Comparison of ENCODE assay signal across 10 mouse cellular contexts in genomic region chr16:95449361-95449725, GRCm38 (mm10).
A peak's percentile ranks its signal among the peaks of the same experiment; 100 is the strongest.
DNase-seq lines count a peak whose midpoint lies in the region; ATAC-seq and TF ChIP-seq lines count a peak whose summit lies in the region.
"Had no signal": no experiment of that assay in that cellular context is flagged by ENCODE, and none has a peak within 500 bp of the region (broad histone marks: within the 10 kb centered on the region; RNA-seq: fewer than 3 reads in every experiment).

No protein-coding gene starts in this region.

- no peak for DNase-seq in gastrocnemius, adult 2 months
- DNase-seq in gastrocnemius, postnatal 36 days = no peak
- peak; percentile 34 for DNase-seq in CD4-positive, CD25-positive, alpha-beta regulatory T cell, adult 2 months (ENCODE audit: low read depth, low spot score)
- DNase-seq in cerebellum, postnatal 14 days = no peak
- DNase-seq in cerebellum, postnatal 25 days = no peak
- no peak for DNase-seq in gastrocnemius, postnatal 10 days
- DNase-seq: gastrocnemius, postnatal 25 days had no signal

- no peak overlapping the region for H3K9ac ChIP-seq in intestine, postnatal 0 days (ENCODE audit: low read depth, low read length)
- H3K9ac ChIP-seq in lung, embryonic 16.5 days (ENCODE audit: low read length) = no peak overlapping the region
- H3K9ac ChIP-seq: embryonic facial prominence, embryonic 13.5 days had no signal

- H3K36me3 ChIP-seq in intestine, postnatal 0 days (ENCODE audit: control insufficient read depth, insufficient read depth) = no peaks in the 10 kb centered on the region
- H3K36me3 ChIP-seq in lung, embryonic 16.5 days (ENCODE audit: control insufficient read depth, insufficient read depth, low read length) = no peaks in the 10 kb centered on the region
- H3K36me3 ChIP-seq: embryonic facial prominence, embryonic 13.5 days had no signal

- H3K9me3 ChIP-seq in intestine, postnatal 0 days (ENCODE audit: control insufficient read depth) = no peaks in the 10 kb centered on the region
- no peaks in the 10 kb centered on the region for H3K9me3 ChIP-seq in lung, embryonic 16.5 days (ENCODE audit: control insufficient read depth, low read length)
- H3K9me3 ChIP-seq: embryonic facial prominence, embryonic 13.5 days had no signal

- no peak overlapping the region for H3K4me2 ChIP-seq in intestine, postnatal 0 days (replicated peaks; ENCODE audit: low read depth)
- H3K4me2 ChIP-seq in lung, embryonic 16.5 days (ENCODE audit: low read depth, low read length) = no peak overlapping the region
- H3K4me2 ChIP-seq: embryonic facial prominence, embryonic 13.5 days had no signal

- 35% methylated on average over 5 of the region's 5 CpGs for WGBS in intestine, postnatal 0 days
- 32% methylated on average over 5 of the region's 5 CpGs for WGBS in lung, embryonic 16.5 days

- intact Hi-C loops in gastrocnemius, adult 2 months (cut with DNase I) = loop anchor here (5.0 kb wide), 1 partner anchor 47 kb away; no protein-coding TSS in a partner anchor
- intact Hi-C loops in gastrocnemius, postnatal 36 days (cut with DNase I) = no loop called here

- H3K4me1 ChIP-seq in intestine, postnatal 0 days (replicated peaks; ENCODE audit: control insufficient read depth, insufficient read depth, low read length) = no peaks in the 10 kb centered on the region
- no peaks in the 10 kb centered on the region for H3K4me1 ChIP-seq in lung, embryonic 16.5 days (replicated peaks; ENCODE audit: control insufficient read depth, insufficient read depth, low read length)

- TF ChIP-seq CTCF in gastrocnemius, adult 2 months (IDR thresholded peaks at IDR 0.05) = peak; percentile 38
- peak; percentile 33 for TF ChIP-seq CTCF in intestine, postnatal 0 days (IDR thresholded peaks at IDR 0.05; ENCODE audit: low read depth)

- peak overlapping the region; percentile 83 for H3K27ac ChIP-seq in gastrocnemius, adult 2 months
- no peak overlapping the region for H3K27ac ChIP-seq in intestine, postnatal 0 days (ENCODE audit: low read depth, low read length)
- H3K27ac ChIP-seq in lung, embryonic 16.5 days (ENCODE audit: low read length) = peak overlapping the region; percentile 60
- H3K27ac ChIP-seq: embryonic facial prominence, embryonic 13.5 days had no signal

- peak overlapping the region; percentile 46 for H3K4me3 ChIP-seq in gastrocnemius, adult 2 months
- H3K4me3 ChIP-seq in intestine, postnatal 0 days (ENCODE audit: low read depth, low read length) = no peak overlapping the region
- no peak overlapping the region for H3K4me3 ChIP-seq in lung, embryonic 16.5 days (ENCODE audit: low read length)
- H3K4me3 ChIP-seq: embryonic facial prominence, embryonic 13.5 days had no signal

- no peak for ATAC-seq in intestine, postnatal 0 days
- ATAC-seq in lung, embryonic 16.5 days (ENCODE audit: low read depth) = peak; percentile 71

- H3K27me3 ChIP-seq in intestine, postnatal 0 days (replicated peaks; ENCODE audit: control insufficient read depth, insufficient read depth, low read length) = no peaks in the 10 kb centered on the region
- H3K27me3 ChIP-seq in lung, embryonic 16.5 days (ENCODE audit: control insufficient read depth, insufficient read depth, low read depth, low read length) = no peaks in the 10 kb centered on the region
- H3K27me3 ChIP-seq: embryonic facial prominence, embryonic 13.5 days had no signal
